Mouse (Mus musculus): Measurements from ENCODE around the gene Dedd2. TPM values are rescaled to one million over a fixed set of nuclear protein-coding genes. Genes with fewer than 3 reads are reported as not detected.
A peak's percentile ranks its signal among the peaks of the same experiment; 100 is the strongest.

Gene Dedd2
- polyA plus RNA-seq, 1 experiment from 2014 or later, result 11.0 TPM

DNA sequence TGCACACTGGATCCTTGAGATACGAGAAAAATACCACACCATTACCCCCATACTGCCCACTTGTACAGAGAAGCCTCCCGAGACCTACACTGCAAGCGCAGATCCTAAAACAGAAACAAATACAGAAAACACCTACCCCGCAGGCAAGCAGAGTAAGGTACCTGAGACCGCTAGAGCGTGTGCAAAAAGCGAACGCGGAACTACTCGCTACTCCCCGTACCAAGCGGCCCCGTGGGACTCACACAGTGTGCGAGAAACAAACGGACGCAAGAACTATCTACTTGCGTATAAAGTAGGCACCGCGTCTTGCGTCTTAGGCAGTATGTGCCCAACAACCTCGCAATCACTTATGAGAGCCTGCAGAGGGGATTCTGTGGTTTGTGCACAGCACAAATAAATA, 38.6 kb downstream of the Dedd2 start:
- peak overlapping the region; percentile 10; the same call in 1 of the 2 replicates for H3K9ac ChIP-seq
- H3K9me3 ChIP-seq (replicated peaks), result no peaks in the 10 kb centered on the region
- H3K27me3 ChIP-seq, result peaks cover 55% of the 10 kb centered on the region
- ATAC-seq, result no peak
- peaks cover 38% of the 10 kb centered on the region for H3K4me1 ChIP-seq
- H3K4me3 ChIP-seq, result peak overlapping the region; percentile 23
- WGBS, result 5% methylated on average over 21 of the region's 21 CpGs
- peak overlapping the region; percentile 75 for H3K4me2 ChIP-seq
- no peaks in the 10 kb centered on the region for H3K36me3 ChIP-seq (ENCODE audit: poor library complexity, severe bottlenecking)
- no peak overlapping the region for H3K27ac ChIP-seq

DNA sequence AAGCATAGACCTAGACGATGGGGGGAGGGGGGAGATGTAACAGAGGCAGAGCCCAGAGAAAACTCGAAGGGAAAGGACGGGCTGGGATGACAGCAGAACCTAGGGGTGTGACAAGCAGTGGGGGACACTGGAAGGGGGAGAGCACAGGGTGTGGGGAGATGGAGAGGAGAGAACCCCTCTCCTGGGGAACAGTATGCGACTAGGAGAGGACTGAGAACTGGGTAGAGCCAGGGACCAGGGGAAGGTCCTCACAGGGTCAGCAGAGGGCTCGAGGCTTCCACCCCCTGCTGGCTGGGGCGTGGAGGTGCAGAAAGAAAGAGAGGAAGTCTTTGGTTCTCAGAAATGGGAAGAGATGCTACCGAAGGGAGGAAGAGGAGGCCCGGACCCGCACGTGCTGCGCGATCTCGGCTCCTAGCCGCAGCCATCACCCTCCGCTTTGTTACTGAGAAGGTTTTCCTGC, 39.1 kb downstream of the Dedd2 start:
- Histone ChIP-seq H3K4me1 (peaks cover 40% of the 10 kb centered on the region), H3K4me2 (peak overlapping the region; percentile 75), H3K9ac (peak overlapping the region; percentile 10), H3K4me3 (peak overlapping the region; percentile 23), H3K9me3 (replicated peaks) (no peaks in the 10 kb centered on the region), H3K27me3 (peaks cover 60% of the 10 kb centered on the region), H3K27ac (no peak overlapping the region), H3K36me3 (ENCODE audit: poor library complexity, severe bottlenecking) (no peaks in the 10 kb centered on the region)
- ATAC-seq, result no peak
- 2% methylated on average over 15 of the region's 15 CpGs for WGBS

DNA sequence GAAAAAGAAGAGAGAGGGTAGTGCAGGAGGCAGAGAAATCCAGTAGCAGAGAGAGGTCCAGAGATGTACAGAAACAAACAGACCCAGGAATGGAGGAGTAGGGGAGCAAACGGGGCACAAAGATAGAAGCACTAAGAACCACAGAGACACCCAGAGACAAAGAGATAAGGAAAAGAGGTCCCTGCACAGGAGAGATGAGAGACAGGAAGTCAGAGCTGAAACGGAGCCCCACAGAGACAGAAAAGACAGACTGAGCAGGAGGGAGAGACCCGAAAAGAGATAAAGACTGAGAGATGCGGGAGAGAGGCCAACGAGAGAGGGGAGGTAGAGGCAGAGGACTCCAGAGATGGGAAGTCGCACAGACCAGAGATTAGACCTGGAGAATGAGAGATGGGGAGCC, 39.9 kb downstream of the Dedd2 start:
- WGBS, result 4% methylated on average over 6 of the region's 6 CpGs
- H3K27me3 ChIP-seq, result peaks cover 60% of the 10 kb centered on the region
- no peak for ATAC-seq
- no peaks in the 10 kb centered on the region for H3K9me3 ChIP-seq (replicated peaks)
- H3K36me3 ChIP-seq (ENCODE audit: poor library complexity, severe bottlenecking), result no peaks in the 10 kb centered on the region
- H3K4me2 ChIP-seq, result peak overlapping the region; percentile 75
- H3K4me3 ChIP-seq, result peak overlapping the region; percentile 67
- peak overlapping the region; percentile 92 for H3K9ac ChIP-seq
- peak overlapping the region; percentile 99 for H3K27ac ChIP-seq
- H3K4me1 ChIP-seq, result peaks cover 49% of the 10 kb centered on the region

DNA sequence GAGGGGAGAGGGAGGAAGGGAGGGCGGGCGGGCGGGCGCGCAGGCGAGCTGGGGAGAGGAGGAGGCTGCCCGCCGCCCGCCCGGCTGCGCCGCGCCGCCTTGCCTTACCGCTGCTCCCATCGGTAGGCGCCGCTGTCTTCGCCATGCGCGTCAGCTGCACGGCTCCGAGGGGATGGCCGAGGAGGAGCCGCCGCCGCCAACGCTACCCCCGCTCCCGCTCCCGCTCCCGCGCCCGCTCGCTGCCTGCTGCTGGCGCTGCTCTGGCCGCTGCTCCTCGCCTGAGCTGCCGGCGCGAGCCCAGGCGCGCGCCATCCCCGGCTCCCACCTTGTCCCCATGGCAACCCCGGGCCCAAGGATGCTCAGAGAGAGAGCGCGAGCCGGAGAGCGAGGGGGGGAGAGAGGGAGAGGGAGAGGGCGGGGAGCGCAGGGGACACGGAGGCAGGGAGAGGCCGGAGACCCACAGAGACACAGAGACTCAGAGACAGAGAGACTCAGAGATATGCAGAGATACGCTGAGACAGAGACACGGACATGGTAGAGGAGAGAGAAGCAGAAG, 40.7 kb downstream of the Dedd2 start, which contains the start of gene Pou2f2:
TSS of gene Pou2f2 (minus strand) at position 121 of the 556 bp plus-strand sequence.
- Histone ChIP-seq H3K27ac (peak within 1 kb of the TSS; percentile 99), H3K4me1 (peaks cover 55% of the 10 kb centered on the region), H3K9me3 (replicated peaks) (no peaks in the 10 kb centered on the region), H3K4me2 (peak within 1 kb of the TSS; percentile 75), H3K4me3 (peak within 1 kb of the TSS; percentile 67), H3K27me3 (peaks cover 58% of the 10 kb centered on the region), H3K9ac (peak within 1 kb of the TSS; percentile 92), H3K36me3 (ENCODE audit: poor library complexity, severe bottlenecking) (no peaks in the 10 kb centered on the region)
- peak; percentile 93 for ATAC-seq
- WGBS, result under 1% methylated on average over 42 of the region's 56 CpGs

DNA sequence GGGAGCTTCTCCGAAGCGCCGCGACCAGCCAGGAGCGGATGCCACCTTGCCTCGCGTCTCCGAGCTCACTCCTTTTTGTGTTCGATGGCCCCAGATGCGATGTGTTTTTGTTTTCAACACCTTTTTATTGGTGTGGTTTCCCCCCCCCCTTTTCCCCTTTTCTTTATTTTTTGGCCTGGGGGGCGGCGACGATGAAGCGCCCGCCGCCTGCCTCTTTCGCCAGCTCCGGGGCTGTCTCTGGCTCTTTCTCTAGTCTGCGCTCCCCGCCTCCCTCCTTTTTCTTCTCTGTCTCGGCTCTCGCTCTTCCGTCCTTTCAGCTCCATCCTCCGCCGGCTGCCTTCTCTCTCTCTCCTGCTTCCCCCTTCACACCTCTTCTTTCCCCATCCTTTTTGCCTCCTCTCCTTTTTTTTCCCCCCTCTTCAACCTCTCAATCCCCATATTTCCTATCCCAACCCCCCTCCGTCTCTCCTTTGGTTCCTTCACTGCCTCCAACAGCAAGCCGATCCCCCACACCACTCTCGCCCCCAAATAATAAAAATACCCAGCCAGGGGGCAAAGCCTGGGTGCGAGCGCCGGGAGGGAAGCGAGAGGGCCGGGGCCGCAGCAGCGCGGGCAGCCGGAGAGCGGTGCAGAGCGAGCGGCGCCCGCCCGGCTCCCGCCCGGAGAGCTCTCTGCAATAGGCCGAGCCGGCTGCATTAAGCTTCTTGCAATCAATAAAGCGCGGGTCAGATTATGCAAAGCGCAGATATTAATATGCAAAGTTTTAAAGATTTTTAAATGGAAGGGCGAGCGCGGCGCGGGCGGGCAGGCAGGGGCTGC, 41.4 kb downstream of the Dedd2 start:
- H3K4me2 ChIP-seq, result peak overlapping the region; percentile 75
- H3K4me1 ChIP-seq, result peaks cover 62% of the 10 kb centered on the region
- ATAC-seq, result peak; percentile 80
- no peaks in the 10 kb centered on the region for H3K9me3 ChIP-seq (replicated peaks)
- peaks cover 54% of the 10 kb centered on the region for H3K27me3 ChIP-seq
- H3K27ac ChIP-seq, result peak overlapping the region; percentile 99
- H3K36me3 ChIP-seq (ENCODE audit: poor library complexity, severe bottlenecking), result no peaks in the 10 kb centered on the region
- under 1% methylated on average over 50 of the region's 56 CpGs for WGBS
- peak overlapping the region; percentile 67 for H3K4me3 ChIP-seq
- peak overlapping the region; percentile 92 for H3K9ac ChIP-seq

DNA sequence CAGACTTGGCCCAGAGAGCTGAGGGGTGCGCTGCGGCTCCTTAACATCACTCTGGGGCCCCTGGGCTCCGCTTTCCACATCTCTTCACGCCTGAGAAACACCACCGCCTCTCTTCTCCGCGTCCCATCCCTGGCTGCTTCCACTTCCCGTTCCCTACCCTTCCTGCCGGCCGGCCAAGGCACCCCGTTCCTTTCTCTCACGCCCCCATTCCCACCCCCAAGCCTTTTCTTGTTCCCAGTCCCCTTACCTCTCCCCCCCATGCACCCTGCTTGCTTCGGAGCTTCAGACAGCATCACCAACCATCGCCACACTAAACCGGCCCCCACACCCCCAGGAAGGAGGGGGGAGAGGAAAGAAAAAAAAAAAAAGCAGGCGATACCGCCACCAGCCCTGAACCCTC, 42.1 kb downstream of the Dedd2 start:
- Histone ChIP-seq H3K4me1 (peaks cover 68% of the 10 kb centered on the region), H3K36me3 (ENCODE audit: poor library complexity, severe bottlenecking) (no peaks in the 10 kb centered on the region), H3K9me3 (replicated peaks) (no peaks in the 10 kb centered on the region), H3K9ac (peak overlapping the region; percentile 92), H3K4me3 (peak overlapping the region; percentile 67), H3K27me3 (peaks cover 49% of the 10 kb centered on the region), H3K27ac (peak overlapping the region; percentile 99), H3K4me2 (peak overlapping the region; percentile 75)
- ATAC-seq, result no peak
- WGBS, result under 1% methylated on average over 17 of the region's 17 CpGs

DNA sequence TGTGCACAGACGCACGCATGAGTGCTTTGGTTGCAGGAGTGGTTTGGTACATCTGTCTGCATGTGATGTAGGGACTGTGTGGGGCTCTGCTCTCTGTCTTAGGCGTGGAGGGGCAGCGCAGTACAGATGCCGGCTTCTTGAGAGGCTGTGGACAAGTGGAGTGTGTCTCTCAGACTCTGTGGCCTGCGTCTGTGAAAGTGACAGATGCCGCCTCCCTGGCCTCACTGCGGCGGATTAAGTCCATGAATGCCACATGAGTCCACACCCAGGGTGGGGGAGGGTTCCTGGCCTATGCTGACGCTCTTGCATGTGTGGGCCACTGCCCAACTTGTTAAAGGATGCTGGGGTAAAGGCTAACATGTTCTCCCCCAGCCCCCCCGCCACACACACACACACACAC, 46.1 kb downstream of the Dedd2 start:
- no peaks in the 10 kb centered on the region for H3K9me3 ChIP-seq (replicated peaks)
- WGBS, result 38% methylated on average over 11 of the region's 11 CpGs
- peak overlapping the region; percentile 14 for H3K4me2 ChIP-seq
- peak overlapping the region; percentile 44 for H3K27ac ChIP-seq
- no peak for ATAC-seq
- H3K27me3 ChIP-seq, result peaks cover 16% of the 10 kb centered on the region
- no peaks in the 10 kb centered on the region for H3K36me3 ChIP-seq (ENCODE audit: poor library complexity, severe bottlenecking)
- no peak overlapping the region for H3K4me3 ChIP-seq
- H3K4me1 ChIP-seq, result peaks cover 56% of the 10 kb centered on the region
- H3K9ac ChIP-seq, result 0 out of 2 replicates have a peak overlapping the region, but pooled peaks have one; percentile 45

DNA sequence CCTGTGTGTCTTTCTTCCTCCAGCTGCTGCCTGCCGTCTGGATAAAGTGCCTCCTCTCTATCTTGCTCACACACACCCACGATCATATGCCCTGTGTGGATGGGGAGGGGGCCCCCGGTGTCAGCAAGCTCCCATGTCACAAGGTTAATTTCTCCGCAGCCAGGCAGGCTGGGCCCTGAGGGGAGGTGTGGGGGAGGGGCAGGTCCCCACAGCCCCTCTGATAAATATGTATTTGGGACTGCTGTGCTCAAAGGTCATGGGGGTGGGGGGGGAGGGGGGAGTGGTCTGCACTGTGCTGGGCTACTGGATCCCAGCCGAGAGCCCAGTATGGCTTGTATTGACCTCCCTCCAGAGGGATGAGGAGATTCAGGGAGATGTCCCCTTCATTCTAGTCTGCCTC, 47.7 kb downstream of the Dedd2 start:
- no peak overlapping the region for H3K9ac ChIP-seq
- ATAC-seq, result no peak
- no peak overlapping the region for H3K4me2 ChIP-seq
- no peak overlapping the region; the same call in 1 of the 2 replicates for H3K27ac ChIP-seq
- no peaks in the 10 kb centered on the region for H3K36me3 ChIP-seq (ENCODE audit: poor library complexity, severe bottlenecking)
- H3K4me3 ChIP-seq, result no peak overlapping the region
- peaks cover 17% of the 10 kb centered on the region for H3K27me3 ChIP-seq
- H3K4me1 ChIP-seq, result peaks cover 48% of the 10 kb centered on the region
- H3K9me3 ChIP-seq (replicated peaks), result no peaks in the 10 kb centered on the region
- 51% methylated on average over 5 of the region's 5 CpGs for WGBS

DNA sequence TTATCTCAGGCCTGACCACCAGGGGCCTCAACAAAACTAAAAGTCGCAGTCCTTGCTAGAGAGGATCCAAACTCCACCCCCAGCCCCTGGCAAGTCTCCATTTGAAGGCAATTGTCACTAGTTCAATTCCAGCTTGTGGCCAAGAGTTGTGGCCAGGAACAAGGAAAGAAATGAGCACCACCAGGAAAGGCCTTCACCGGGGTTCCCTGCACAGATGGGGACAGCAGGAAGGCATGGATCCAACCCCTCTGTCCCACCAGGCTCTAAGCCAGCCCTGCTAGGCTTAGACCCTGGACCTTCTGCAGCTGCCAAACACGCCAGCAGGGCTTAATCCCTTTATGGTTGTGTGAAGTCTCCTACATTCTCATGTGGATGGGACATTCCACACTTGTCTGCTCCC, 49.8 kb downstream of the Dedd2 start:
- 0 out of 2 replicates have a peak, but pooled peaks cover 3% of the 10 kb centered on the region for H3K27me3 ChIP-seq
- no peaks in the 10 kb centered on the region for H3K9me3 ChIP-seq (replicated peaks)
- H3K36me3 ChIP-seq (ENCODE audit: poor library complexity, severe bottlenecking), result no peaks in the 10 kb centered on the region
- ATAC-seq, result no peak
- no peak overlapping the region for H3K27ac ChIP-seq
- WGBS, result 52% methylated on average over 3 of the region's 3 CpGs
- no peak overlapping the region for H3K4me3 ChIP-seq
- H3K9ac ChIP-seq, result no peak overlapping the region
- H3K4me2 ChIP-seq, result no peak overlapping the region
- H3K4me1 ChIP-seq, result peaks cover 29% of the 10 kb centered on the region

DNA sequence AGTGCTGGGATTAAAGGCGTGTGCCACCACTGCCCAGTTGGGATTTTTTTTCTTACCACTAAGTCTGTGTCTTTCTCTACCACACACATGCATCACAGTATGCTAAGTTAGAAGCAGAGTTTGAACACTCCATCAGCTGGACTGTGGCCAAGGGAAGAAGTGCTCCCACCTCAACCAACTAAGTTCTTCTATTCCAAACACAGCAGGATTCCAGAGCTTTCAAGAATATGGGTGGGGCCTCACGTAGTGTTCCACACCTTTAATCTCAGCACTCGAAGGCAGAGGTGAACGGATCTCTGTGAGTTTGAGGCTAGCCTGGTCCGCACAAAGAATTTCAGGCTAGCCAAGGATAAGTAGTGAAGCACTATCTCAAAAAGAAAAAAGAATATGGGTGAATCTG, 54.3 kb downstream of the Dedd2 start:
- 0 out of 2 replicates have a peak, but pooled peaks cover 3% of the 10 kb centered on the region for H3K27me3 ChIP-seq
- no peak overlapping the region for H3K27ac ChIP-seq
- H3K36me3 ChIP-seq (ENCODE audit: poor library complexity, severe bottlenecking), result no peaks in the 10 kb centered on the region
- no peak for ATAC-seq
- no peak overlapping the region for H3K4me3 ChIP-seq
- H3K4me2 ChIP-seq, result no peak overlapping the region
- no peaks in the 10 kb centered on the region for H3K9me3 ChIP-seq (replicated peaks)
- no peaks in the 10 kb centered on the region for H3K4me1 ChIP-seq
- no peak overlapping the region for H3K9ac ChIP-seq
- WGBS, result 89% methylated on average over 5 of the region's 5 CpGs

DNA sequence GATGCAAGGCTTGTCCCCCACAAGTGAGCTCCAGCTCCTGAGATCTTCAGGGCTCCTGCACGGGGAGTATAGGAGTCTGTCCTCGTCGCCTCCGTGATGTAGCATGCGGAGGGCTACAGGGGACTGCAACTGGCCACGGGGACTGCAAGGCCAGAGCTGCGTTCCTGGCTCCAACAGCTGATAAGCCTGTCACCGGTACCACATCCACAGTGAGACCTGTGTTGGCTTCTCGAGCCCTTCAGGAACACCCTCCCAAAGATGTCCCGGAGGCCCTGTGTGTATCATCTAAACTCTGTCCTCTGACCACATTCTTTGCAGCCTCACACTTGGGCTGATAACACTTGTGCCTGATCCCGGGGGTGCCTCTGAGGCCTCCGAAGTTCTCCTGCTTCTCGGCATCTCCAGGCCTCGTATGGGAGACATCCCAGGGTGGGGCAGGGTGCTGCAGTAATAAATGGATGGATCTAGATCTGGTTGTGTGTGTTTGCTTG, 64.2 kb downstream of the Dedd2 start:
- H3K9me3 ChIP-seq (replicated peaks), result no peaks in the 10 kb centered on the region
- ATAC-seq, result no peak
- H3K27me3 ChIP-seq, result 0 out of 2 replicates have a peak, but pooled peaks cover 5% of the 10 kb centered on the region
- no peak overlapping the region for H3K4me3 ChIP-seq
- H3K9ac ChIP-seq, result 0 out of 2 replicates have a peak overlapping the region, but pooled peaks have one; percentile 30
- no peak overlapping the region for H3K27ac ChIP-seq
- H3K4me1 ChIP-seq, result peaks cover 52% of the 10 kb centered on the region
- WGBS, result 34% methylated on average over 14 of the region's 14 CpGs
- H3K4me2 ChIP-seq, result no peak overlapping the region
- H3K36me3 ChIP-seq (ENCODE audit: poor library complexity, severe bottlenecking), result no peaks in the 10 kb centered on the region

All from forebrain, embryonic 13.5 days (tissue).